In genomic region chr6:60996328-60996727, GRCm38 (mm10) we compare ENCODE assay signal across 16 mouse cellular contexts.
"Had no signal": no experiment of that assay in that cellular context is flagged by ENCODE, and none has a peak within 500 bp of the region (broad histone marks: within the 10 kb centered on the region; RNA-seq: fewer than 3 reads in every experiment).

No protein-coding gene starts in this region.

- H3K36me3 ChIP-seq: hindbrain, embryonic 15.5 days; intestine, embryonic 15.5 days; liver, embryonic 13.5 days; neural tube, embryonic 12.5 days; stomach, embryonic 15.5 days had no signal

- H3K27ac ChIP-seq: hindbrain, embryonic 15.5 days; intestine, embryonic 15.5 days; liver, embryonic 13.5 days; neural tube, embryonic 12.5 days; stomach, embryonic 15.5 days had no signal

- H3K4me3 ChIP-seq: hindbrain, embryonic 15.5 days; intestine, embryonic 15.5 days; liver, embryonic 13.5 days; neural tube, embryonic 12.5 days; stomach, embryonic 15.5 days had no signal

- DNase-seq: kidney, adult 18-20 months; kidney, postnatal 4 days; left cerebral cortex, postnatal 4 days; liver, embryonic 13.5 days; lung, adult 2 months; lung, postnatal 14 days; lung, postnatal 4 days; right cerebral cortex, adult 18-20 months; right cerebral cortex, postnatal 14 days; right cerebral cortex, postnatal 4 days; thymus, postnatal 25 days had no signal

- H3K4me2 ChIP-seq: hindbrain, embryonic 15.5 days; intestine, embryonic 15.5 days; liver, embryonic 13.5 days; midbrain, embryonic 11.5 days; neural tube, embryonic 12.5 days; stomach, embryonic 15.5 days had no signal

- ATAC-seq: intestine, embryonic 15.5 days had no signal

- H3K4me1 ChIP-seq: intestine, embryonic 15.5 days; liver, embryonic 13.5 days; neural tube, embryonic 12.5 days; stomach, embryonic 15.5 days had no signal

- H3K27me3 ChIP-seq: hindbrain, embryonic 15.5 days; intestine, embryonic 15.5 days; liver, embryonic 13.5 days; neural tube, embryonic 12.5 days; stomach, embryonic 15.5 days had no signal

- H3K9me3 ChIP-seq: hindbrain, embryonic 15.5 days; intestine, embryonic 15.5 days; liver, embryonic 13.5 days; stomach, embryonic 15.5 days had no signal

- H3K9ac ChIP-seq: hindbrain, embryonic 15.5 days; intestine, embryonic 15.5 days; liver, embryonic 13.5 days; neural tube, embryonic 12.5 days; stomach, embryonic 15.5 days had no signal
